Mouse (Mus musculus): ENCODE data around the gene Foxa2. TPM values are rescaled to one million over a fixed set of nuclear protein-coding genes. Genes with fewer than 3 reads are reported as not detected.
A peak's percentile ranks its signal among the peaks of the same experiment; 100 is the strongest.

Foxa2 gene
- polyA plus RNA-seq, 1 experiment from 2014 or later = 0.63 TPM

- Histone ChIP-seq H3K9ac (ENCODE audit: low read length) (no peak overlapping the region), H3K4me2 (ENCODE audit: low read depth, low read length) (no peak overlapping the region), H3K4me1 (ENCODE audit: control insufficient read depth, insufficient read depth, low read length) (no peaks in the 10 kb centered on the region), H3K27me3 (ENCODE audit: control insufficient read depth, insufficient read depth, low read length) (peaks cover 80% of the 10 kb centered on the region), H3K36me3 (ENCODE audit: control insufficient read depth, insufficient read depth) (no peaks in the 10 kb centered on the region), H3K4me3 (ENCODE audit: low read length) (peak overlapping the region; percentile 8; the same call in 1 of the 2 replicates), H3K27ac (ENCODE audit: low read length) (no peak overlapping the region), H3K9me3 (replicated peaks; ENCODE audit: control insufficient read depth, low read length) (no peaks in the 10 kb centered on the region)
- 7% methylated on average over 21 of the region's 21 CpGs for WGBS
- no peak for ATAC-seq (replicated peaks; ENCODE audit: extremely low read depth, insufficient read depth, low FRiP score)
Observed at GRCm38 (mm10) chr2:148029751-148030612, 16.8 kb downstream of the Foxa2 start.

GRCm38 (mm10) chr2:148029050-148029608 is 17.6 kb downstream of the Foxa2 start:
- Histone ChIP-seq H3K4me2 (ENCODE audit: low read depth, low read length) (no peak overlapping the region), H3K9ac (ENCODE audit: low read length) (no peak overlapping the region), H3K27me3 (ENCODE audit: control insufficient read depth, insufficient read depth, low read length) (peaks cover 79% of the 10 kb centered on the region), H3K36me3 (ENCODE audit: control insufficient read depth, insufficient read depth) (no peaks in the 10 kb centered on the region), H3K4me1 (ENCODE audit: control insufficient read depth, insufficient read depth, low read length) (no peaks in the 10 kb centered on the region), H3K9me3 (replicated peaks; ENCODE audit: control insufficient read depth, low read length) (no peaks in the 10 kb centered on the region), H3K4me3 (ENCODE audit: low read length) (no peak overlapping the region), H3K27ac (ENCODE audit: low read length) (no peak overlapping the region)
- ATAC-seq (replicated peaks; ENCODE audit: extremely low read depth, insufficient read depth, low FRiP score) = no peak
- WGBS = 27% methylated on average over 9 of the region's 9 CpGs

- H3K36me3 ChIP-seq (ENCODE audit: control insufficient read depth, insufficient read depth) = no peaks in the 10 kb centered on the region
- ATAC-seq (replicated peaks; ENCODE audit: extremely low read depth, insufficient read depth, low FRiP score) = no peak
- no peak overlapping the region for H3K9ac ChIP-seq (ENCODE audit: low read length)
- H3K4me1 ChIP-seq (ENCODE audit: control insufficient read depth, insufficient read depth, low read length) = no peaks in the 10 kb centered on the region
- H3K27ac ChIP-seq (ENCODE audit: low read length) = no peak overlapping the region
- H3K4me2 ChIP-seq (ENCODE audit: low read depth, low read length) = no peak overlapping the region
- WGBS = 76% methylated on average over 1 of the region's 1 CpGs
- H3K4me3 ChIP-seq (ENCODE audit: low read length) = no peak overlapping the region
- H3K27me3 ChIP-seq (ENCODE audit: control insufficient read depth, insufficient read depth, low read length) = peaks cover 71% of the 10 kb centered on the region
- no peaks in the 10 kb centered on the region for H3K9me3 ChIP-seq (replicated peaks; ENCODE audit: control insufficient read depth, low read length)
Observed at GRCm38 (mm10) chr2:148026366-148026765, 20.4 kb downstream of the Foxa2 start.

DNA sequence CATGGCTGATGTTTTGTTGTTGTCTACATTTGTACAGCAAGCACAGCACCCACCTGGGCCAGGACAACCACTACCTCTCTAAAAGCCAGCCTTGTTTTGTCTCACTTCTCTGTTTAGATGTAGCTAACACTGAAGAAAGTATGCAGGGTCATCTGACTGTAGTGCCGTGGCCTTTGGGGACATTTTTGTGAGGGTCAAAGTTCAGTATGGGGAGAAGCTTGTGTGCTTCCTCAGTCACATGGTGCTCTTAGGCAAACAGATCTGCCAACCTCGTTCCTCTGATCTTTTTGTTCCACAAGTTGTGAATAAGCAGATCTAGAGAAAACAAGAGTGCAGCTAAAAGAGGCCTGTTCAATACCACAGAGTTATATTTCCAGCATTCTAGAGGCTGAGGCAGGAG is 21.3 kb downstream of the Foxa2 start:
- Histone ChIP-seq H3K27ac (ENCODE audit: low read length) (no peak overlapping the region), H3K27me3 (ENCODE audit: control insufficient read depth, insufficient read depth, low read length) (peaks cover 70% of the 10 kb centered on the region), H3K4me1 (ENCODE audit: control insufficient read depth, insufficient read depth, low read length) (no peaks in the 10 kb centered on the region), H3K4me2 (ENCODE audit: low read depth, low read length) (no peak overlapping the region), H3K9me3 (replicated peaks; ENCODE audit: control insufficient read depth, low read length) (no peaks in the 10 kb centered on the region), H3K9ac (ENCODE audit: low read length) (no peak overlapping the region), H3K36me3 (ENCODE audit: control insufficient read depth, insufficient read depth) (no peaks in the 10 kb centered on the region), H3K4me3 (ENCODE audit: low read length) (no peak overlapping the region)
- ATAC-seq (replicated peaks; ENCODE audit: extremely low read depth, insufficient read depth, low FRiP score) = no peak
- WGBS = 35% methylated on average over 2 of the region's 2 CpGs

- Histone ChIP-seq H3K36me3 (ENCODE audit: control insufficient read depth, insufficient read depth) (no peaks in the 10 kb centered on the region), H3K4me3 (ENCODE audit: low read length) (no peak overlapping the region), H3K4me2 (ENCODE audit: low read depth, low read length) (no peak overlapping the region), H3K27me3 (ENCODE audit: control insufficient read depth, insufficient read depth, low read length) (peaks cover 59% of the 10 kb centered on the region), H3K9ac (ENCODE audit: low read length) (no peak overlapping the region), H3K27ac (ENCODE audit: low read length) (no peak overlapping the region), H3K9me3 (replicated peaks; ENCODE audit: control insufficient read depth, low read length) (no peaks in the 10 kb centered on the region), H3K4me1 (ENCODE audit: control insufficient read depth, insufficient read depth, low read length) (no peaks in the 10 kb centered on the region)
- no peak for ATAC-seq (replicated peaks; ENCODE audit: extremely low read depth, insufficient read depth, low FRiP score)
- WGBS = 69% methylated on average over 9 of the region's 9 CpGs
Observed at GRCm38 (mm10) chr2:148024268-148024935, 22.4 kb downstream of the Foxa2 start.

DNA sequence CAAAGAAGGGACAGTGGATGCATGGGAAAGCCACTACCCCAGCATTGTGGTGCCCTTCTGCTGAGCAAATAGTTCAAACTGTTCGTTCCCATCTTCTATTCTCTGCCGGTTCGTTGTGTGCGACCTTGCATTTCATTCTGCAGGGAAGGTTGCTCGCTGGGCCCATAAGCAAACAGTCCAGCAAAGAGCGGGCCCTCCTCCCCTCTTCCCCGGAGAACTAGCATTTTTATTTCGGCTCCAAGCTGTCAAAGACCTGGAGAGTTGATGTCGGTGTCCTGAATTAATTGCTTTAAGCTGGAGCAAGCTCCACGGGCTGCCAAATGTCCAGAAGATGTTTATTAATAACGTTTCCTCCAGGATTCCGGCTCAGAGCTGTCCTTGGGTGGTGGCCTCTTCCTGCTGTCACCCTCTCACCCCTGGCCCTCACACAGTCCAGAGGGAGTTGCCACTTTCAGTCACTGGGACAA is 23.4 kb downstream of the Foxa2 start:
- no peak overlapping the region for H3K27ac ChIP-seq (ENCODE audit: low read length)
- H3K9me3 ChIP-seq (replicated peaks; ENCODE audit: control insufficient read depth, low read length) = no peaks in the 10 kb centered on the region
- 17% methylated on average over 12 of the region's 12 CpGs for WGBS
- no peak for ATAC-seq (replicated peaks; ENCODE audit: extremely low read depth, insufficient read depth, low FRiP score)
- H3K4me3 ChIP-seq (ENCODE audit: low read length) = no peak overlapping the region
- H3K4me1 ChIP-seq (ENCODE audit: control insufficient read depth, insufficient read depth, low read length) = no peaks in the 10 kb centered on the region
- H3K27me3 ChIP-seq (ENCODE audit: control insufficient read depth, insufficient read depth, low read length) = peaks cover 50% of the 10 kb centered on the region
- H3K9ac ChIP-seq (ENCODE audit: low read length) = no peak overlapping the region
- no peaks in the 10 kb centered on the region for H3K36me3 ChIP-seq (ENCODE audit: control insufficient read depth, insufficient read depth)
- no peak overlapping the region for H3K4me2 ChIP-seq (ENCODE audit: low read depth, low read length)

DNA sequence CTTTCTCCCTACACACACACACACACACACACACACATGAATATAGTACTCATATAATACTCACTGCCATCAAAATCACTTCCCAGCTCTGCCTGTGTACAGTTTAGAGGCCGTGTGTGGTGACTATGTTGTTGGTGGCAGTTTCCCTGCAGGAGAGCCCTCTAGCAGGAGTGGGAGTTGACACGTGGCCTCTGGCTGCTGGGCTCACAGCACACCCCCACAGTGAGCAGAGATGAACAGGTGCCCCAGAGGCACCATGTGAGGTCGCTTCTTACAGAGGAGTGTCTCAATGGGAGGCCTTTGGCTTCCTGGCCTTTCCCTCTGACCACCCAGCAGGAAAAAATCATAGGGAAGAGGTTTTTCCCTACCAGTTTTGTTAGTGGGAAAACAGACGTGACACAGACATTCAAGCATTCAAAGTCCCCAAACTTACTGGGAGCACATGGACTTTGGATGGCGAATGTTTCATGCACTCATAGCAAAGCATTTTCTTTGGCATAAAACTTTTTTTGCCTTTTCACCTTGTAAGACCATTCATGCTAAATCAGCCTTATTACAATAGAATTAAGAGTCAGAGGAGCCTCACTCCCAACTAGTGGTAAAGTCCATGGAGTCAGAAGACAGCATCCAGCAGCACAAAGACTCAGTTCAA is 24.7 kb downstream of the Foxa2 start:
- Histone ChIP-seq H3K27me3 (ENCODE audit: control insufficient read depth, insufficient read depth, low read length) (peaks cover 39% of the 10 kb centered on the region), H3K4me3 (ENCODE audit: low read length) (no peak overlapping the region), H3K4me1 (ENCODE audit: control insufficient read depth, insufficient read depth, low read length) (no peaks in the 10 kb centered on the region), H3K27ac (ENCODE audit: low read length) (no peak overlapping the region), H3K9me3 (replicated peaks; ENCODE audit: control insufficient read depth, low read length) (no peaks in the 10 kb centered on the region), H3K9ac (ENCODE audit: low read length) (no peak overlapping the region), H3K36me3 (ENCODE audit: control insufficient read depth, insufficient read depth) (no peaks in the 10 kb centered on the region), H3K4me2 (ENCODE audit: low read depth, low read length) (no peak overlapping the region)
- 41% methylated on average over 5 of the region's 5 CpGs for WGBS
- no peak for ATAC-seq (replicated peaks; ENCODE audit: extremely low read depth, insufficient read depth, low FRiP score)

GRCm38 (mm10) chr2:148021016-148021415 is 25.8 kb downstream of the Foxa2 start:
- H3K36me3 ChIP-seq (ENCODE audit: control insufficient read depth, insufficient read depth) = no peaks in the 10 kb centered on the region
- no peaks in the 10 kb centered on the region for H3K4me1 ChIP-seq (ENCODE audit: control insufficient read depth, insufficient read depth, low read length)
- no peak overlapping the region for H3K4me2 ChIP-seq (ENCODE audit: low read depth, low read length)
- H3K27me3 ChIP-seq (ENCODE audit: control insufficient read depth, insufficient read depth, low read length) = peaks cover 35% of the 10 kb centered on the region
- WGBS = 52% methylated on average over 9 of the region's 9 CpGs
- ATAC-seq (replicated peaks; ENCODE audit: extremely low read depth, insufficient read depth, low FRiP score) = no peak
- H3K9me3 ChIP-seq (replicated peaks; ENCODE audit: control insufficient read depth, low read length) = no peaks in the 10 kb centered on the region
- no peak overlapping the region for H3K27ac ChIP-seq (ENCODE audit: low read length)
- no peak overlapping the region for H3K4me3 ChIP-seq (ENCODE audit: low read length)
- H3K9ac ChIP-seq (ENCODE audit: low read length) = no peak overlapping the region
